Mouse (Mus musculus): Measurements from ENCODE around the gene Nlrp6.
"Not testable (repeated sequence)": the region's sequence is repeated elsewhere in the genome, so short reads cannot be mapped to it uniquely, and the experiment has no call there.

Nlrp6 gene

GRCm38 (mm10) chr7:140920418-140921029, at the start of gene Nlrp6:
Gene Nlrp6, plus strand, starts transcription at chr7:140920902.
- peak in 1 of 2 experiments; percentile 51 for DNase-seq (ENCODE audit: low spot score in 2 of 2)

- DNase-seq (ENCODE audit: low spot score in 2 of 2): no peak
Measured at GRCm38 (mm10) chr7:140874224-140874623, 46.5 kb upstream of the Nlrp6 start.

GRCm38 (mm10) chr7:140877364-140877763, 43.3 kb upstream of the Nlrp6 start:
- DNase-seq (ENCODE audit: low spot score in 2 of 2): no peak

- no peak for DNase-seq (ENCODE audit: low spot score in 2 of 2)
Measured at GRCm38 (mm10) chr7:140879355-140879754, 41.3 kb upstream of the Nlrp6 start.

- no peak for DNase-seq (ENCODE audit: low spot score in 2 of 2)
Measured at GRCm38 (mm10) chr7:140880419-140880818, 40.3 kb upstream of the Nlrp6 start.

- DNase-seq (ENCODE audit: low spot score in 2 of 2): no peak
Measured at GRCm38 (mm10) chr7:140880865-140881515, 39.7 kb upstream of the Nlrp6 start.

GRCm38 (mm10) chr7:140881696-140882468, 38.8 kb upstream of the Nlrp6 start, which contains the start of the genes Psmd13 and Sirt3:
Gene Psmd13, plus strand, starts transcription at chr7:140881968.
Gene Sirt3, minus strand, starts transcription at chr7:140882309.
- DNase-seq (ENCODE audit: low spot score in 2 of 2): peak; percentile 93 to 97

- DNase-seq (ENCODE audit: low spot score in 2 of 2): no peak
Measured at GRCm38 (mm10) chr7:140882469-140882803, 38.3 kb upstream of the Nlrp6 start.

GRCm38 (mm10) chr7:140890636-140891035, 30.1 kb upstream of the Nlrp6 start:
- DNase-seq (ENCODE audit: low spot score in 2 of 2): not testable (repeated sequence)

- no peak for DNase-seq (ENCODE audit: low spot score in 2 of 2)
Measured at GRCm38 (mm10) chr7:140894031-140894430, 26.7 kb upstream of the Nlrp6 start.

GRCm38 (mm10) chr7:140894611-140895010, 26.1 kb upstream of the Nlrp6 start:
- DNase-seq (ENCODE audit: low spot score in 2 of 2): no peak

GRCm38 (mm10) chr7:140897863-140898262, 22.8 kb upstream of the Nlrp6 start:
- DNase-seq (ENCODE audit: low spot score in 2 of 2): no peak

- no peak for DNase-seq (ENCODE audit: low spot score in 2 of 2)
Measured at GRCm38 (mm10) chr7:140899121-140899520, 21.6 kb upstream of the Nlrp6 start.

- DNase-seq (ENCODE audit: low spot score in 2 of 2): no peak
Measured at GRCm38 (mm10) chr7:140900220-140900619, 20.5 kb upstream of the Nlrp6 start, which contains the start of gene Cox8b. Gene Cox8b, minus strand, starts transcription at chr7:140900446.

- no peak for DNase-seq (ENCODE audit: low spot score in 2 of 2)
Measured at GRCm38 (mm10) chr7:140902036-140902875, 18.4 kb upstream of the Nlrp6 start.

GRCm38 (mm10) chr7:140903212-140903611, 17.5 kb upstream of the Nlrp6 start:
- peak; percentile 70 to 90 for DNase-seq (ENCODE audit: low spot score in 2 of 2)

GRCm38 (mm10) chr7:140905642-140906081, 15.0 kb upstream of the Nlrp6 start:
- no peak for DNase-seq (ENCODE audit: low spot score in 2 of 2)

- DNase-seq (ENCODE audit: low spot score in 2 of 2): no peak
Measured at GRCm38 (mm10) chr7:140907131-140907530, 13.6 kb upstream of the Nlrp6 start.

- no peak for DNase-seq (ENCODE audit: low spot score in 2 of 2)
Measured at GRCm38 (mm10) chr7:140907697-140908096, 13.0 kb upstream of the Nlrp6 start.

- no peak for DNase-seq (ENCODE audit: low spot score in 2 of 2)
Measured at GRCm38 (mm10) chr7:140908181-140908580, 12.5 kb upstream of the Nlrp6 start.

GRCm38 (mm10) chr7:140908634-140909107, 12.0 kb upstream of the Nlrp6 start:
- DNase-seq (ENCODE audit: low spot score in 2 of 2): peak; percentile 61 to 86

All from spleen, postnatal 4 days (tissue).